Mouse (Mus musculus) lung, postnatal 25 days (tissue): Measurements from ENCODE around the gene Immt.
A peak's percentile ranks its signal among the peaks of the same experiment; 100 is the strongest.

Source experiments
- DNase-seq: peaks from one replicate; pipeline ENCODE4 v3.0.0; 2022; ENCODE audit warnings: low spot score

The Immt gene

GRCm38 (mm10) chr6:71830690-71831580, at the start of gene Immt:
Immt (plus strand) TSS chr6:71831331.
- DNase-seq: peak; percentile 97

- no peak for DNase-seq
These were observed 48.0 kb upstream of the Immt start for GRCm38 (mm10) chr6:71783165-71783564.

- no peak for DNase-seq
These were observed 42.8 kb upstream of the Immt start for GRCm38 (mm10) chr6:71788348-71788747.

GRCm38 (mm10) chr6:71791771-71792170, 39.4 kb upstream of the Immt start:
- no peak for DNase-seq

GRCm38 (mm10) chr6:71799391-71799790, 31.7 kb upstream of the Immt start:
- DNase-seq: no peak

GRCm38 (mm10) chr6:71801011-71801713, 30.0 kb upstream of the Immt start:
- no peak for DNase-seq

GRCm38 (mm10) chr6:71801714-71802094, 29.4 kb upstream of the Immt start:
- no peak for DNase-seq

GRCm38 (mm10) chr6:71803609-71804008, 27.5 kb upstream of the Immt start:
- DNase-seq: no peak

GRCm38 (mm10) chr6:71804061-71804829, 26.9 kb upstream of the Immt start:
- DNase-seq: peak; percentile 51

GRCm38 (mm10) chr6:71806713-71807112, 24.4 kb upstream of the Immt start:
- DNase-seq: no peak

- DNase-seq: no peak
These were observed 21.2 kb upstream of the Immt start for GRCm38 (mm10) chr6:71809890-71810289.

- no peak for DNase-seq
These were observed 18.3 kb upstream of the Immt start for GRCm38 (mm10) chr6:71812820-71813219.

GRCm38 (mm10) chr6:71819764-71820292, 11.3 kb upstream of the Immt start:
- no peak for DNase-seq

- DNase-seq: no peak
These were observed 8.0 kb upstream of the Immt start for GRCm38 (mm10) chr6:71823085-71823484.

GRCm38 (mm10) chr6:71823488-71823887, 7.6 kb upstream of the Immt start:
- peak; percentile 92 for DNase-seq

GRCm38 (mm10) chr6:71823961-71824360, 7.2 kb upstream of the Immt start:
- DNase-seq: no peak

GRCm38 (mm10) chr6:71826869-71827268, 4.3 kb upstream of the Immt start, which contains the start of gene Mrpl35:
Mrpl35 (minus strand) TSS chr6:71826969.
- DNase-seq: no peak

- no peak for DNase-seq
These were observed 1.4 kb upstream of the Immt start for GRCm38 (mm10) chr6:71829768-71830167.

- DNase-seq: peak; percentile 97
These were observed 440 bp downstream of the Immt start for GRCm38 (mm10) chr6:71831581-71831960.

- DNase-seq: no peak
These were observed 5.7 kb downstream of the Immt start for GRCm38 (mm10) chr6:71836811-71837210.

GRCm38 (mm10) chr6:71839815-71840214, 8.7 kb downstream of the Immt start:
- no peak for DNase-seq

- no peak for DNase-seq
These were observed 9.6 kb downstream of the Immt start for GRCm38 (mm10) chr6:71840597-71841290.
